Mouse (Mus musculus) cerebellum, adult 11-12 months (tissue): ENCODE data around the gene Itga5.
"Not testable (repeated sequence)": the region's sequence is repeated elsewhere in the genome, so short reads cannot be mapped to it uniquely, and the experiment has no call there.

Source experiments
- DNase-seq: peaks from one replicate; pipeline ENCODE4 v3.0.0; 2022

The Itga5 gene

GRCm38 (mm10) chr15:103366376-103367149 is at the start of gene Itga5:
Itga5 (minus strand) TSS chr15:103366763.
- no peak for DNase-seq

- DNase-seq, result not testable (repeated sequence)
Observed at GRCm38 (mm10) chr15:103405586-103405985, 39.0 kb upstream of the Itga5 start.

GRCm38 (mm10) chr15:103401361-103401760 is 34.8 kb upstream of the Itga5 start:
- no peak for DNase-seq

GRCm38 (mm10) chr15:103393577-103393976 is 27.0 kb upstream of the Itga5 start:
- DNase-seq, result no peak

GRCm38 (mm10) chr15:103388556-103389145 is 22.1 kb upstream of the Itga5 start:
- DNase-seq, result no peak

- no peak for DNase-seq
Observed at GRCm38 (mm10) chr15:103383771-103384488, 17.4 kb upstream of the Itga5 start.

- no peak for DNase-seq
Observed at GRCm38 (mm10) chr15:103382795-103383406, 16.3 kb upstream of the Itga5 start.

GRCm38 (mm10) chr15:103382075-103382474 is 15.5 kb upstream of the Itga5 start:
- no peak for DNase-seq

GRCm38 (mm10) chr15:103378665-103379356 is 12.2 kb upstream of the Itga5 start:
- no peak for DNase-seq

- no peak for DNase-seq
Observed at GRCm38 (mm10) chr15:103377752-103378664, 11.4 kb upstream of the Itga5 start.

- no peak for DNase-seq
Observed at GRCm38 (mm10) chr15:103376837-103377269, 10.3 kb upstream of the Itga5 start.

GRCm38 (mm10) chr15:103375112-103375800 is 8.7 kb upstream of the Itga5 start:
- no peak for DNase-seq

GRCm38 (mm10) chr15:103372461-103372860 is 5.9 kb upstream of the Itga5 start:
- DNase-seq, result no peak

- no peak for DNase-seq
Observed at GRCm38 (mm10) chr15:103371741-103372140, 5.2 kb upstream of the Itga5 start.

GRCm38 (mm10) chr15:103371208-103371607 is 4.6 kb upstream of the Itga5 start:
- DNase-seq, result no peak

GRCm38 (mm10) chr15:103370462-103370861 is 3.9 kb upstream of the Itga5 start:
- no peak for DNase-seq

GRCm38 (mm10) chr15:103369123-103369522 is 2.6 kb upstream of the Itga5 start:
- DNase-seq, result no peak

- no peak for DNase-seq
Observed at GRCm38 (mm10) chr15:103368179-103368940, 1.8 kb upstream of the Itga5 start.

GRCm38 (mm10) chr15:103365471-103366375 is 840 bp downstream of the Itga5 start:
- DNase-seq, result no peak
